Mouse (Mus musculus) naive thymus-derived CD4-positive, alpha-beta T cell, adult 2 months (primary cell): ENCODE data around the gene Myo1e.

Experiments
- DNase-seq: peaks from one replicate; pipeline ENCODE4 v3.0.0-alpha.2; 2011; ENCODE audit warnings: low read depth

The Myo1e gene

GRCm38 (mm10) chr9:70413038-70413437 lies 205.9 kb downstream of the Myo1e start:
- no peak for DNase-seq

GRCm38 (mm10) chr9:70416412-70416811 lies 209.3 kb downstream of the Myo1e start:
- peak; percentile 52 for DNase-seq

GRCm38 (mm10) chr9:70421257-70422056 lies 214.3 kb downstream of the Myo1e start, which contains the start of gene Ccnb2:
Gene Ccnb2 (minus strand): TSS chr9:70421547.
- DNase-seq = peak; percentile 89

GRCm38 (mm10) chr9:70422661-70423060 lies 215.5 kb downstream of the Myo1e start:
- no peak for DNase-seq

GRCm38 (mm10) chr9:70439959-70440358 lies 232.8 kb downstream of the Myo1e start:
- DNase-seq = no peak

GRCm38 (mm10) chr9:70449072-70449471 lies 241.9 kb downstream of the Myo1e start:
- no peak for DNase-seq
